Mouse (Mus musculus) kidney, adult 8-10 months (tissue): ENCODE measurements around the gene Bach1.
"Not testable (repeated sequence)": the region's sequence is repeated elsewhere in the genome, so short reads cannot be mapped to it uniquely, and the experiment has no call there.

Source experiments
- DNase-seq, 2 experiments: peaks; one replicate each; pipeline ENCODE4 v3.0.0; 2022

Bach1 gene

DNA sequence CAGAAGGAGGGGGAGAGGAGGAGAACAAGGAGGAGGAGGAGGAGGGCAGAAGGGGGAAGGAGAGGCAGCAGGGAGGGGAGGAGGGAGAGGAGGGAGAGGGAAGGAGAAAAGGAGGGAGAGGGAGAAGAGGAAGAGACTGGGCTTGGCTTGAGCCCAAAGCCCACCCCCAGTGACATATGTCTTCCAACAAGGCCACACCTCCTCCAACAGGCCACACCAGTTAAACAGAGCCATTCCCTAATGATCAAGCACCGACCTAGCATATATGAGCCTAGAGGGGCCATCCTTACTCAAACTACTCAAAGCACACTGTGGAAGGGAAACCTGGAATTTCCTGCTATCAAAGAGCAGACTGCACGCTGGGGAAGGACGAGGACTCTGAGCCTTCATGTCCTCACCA lies 16.9 kb upstream of the Bach1 start:
- no peak for DNase-seq

DNA sequence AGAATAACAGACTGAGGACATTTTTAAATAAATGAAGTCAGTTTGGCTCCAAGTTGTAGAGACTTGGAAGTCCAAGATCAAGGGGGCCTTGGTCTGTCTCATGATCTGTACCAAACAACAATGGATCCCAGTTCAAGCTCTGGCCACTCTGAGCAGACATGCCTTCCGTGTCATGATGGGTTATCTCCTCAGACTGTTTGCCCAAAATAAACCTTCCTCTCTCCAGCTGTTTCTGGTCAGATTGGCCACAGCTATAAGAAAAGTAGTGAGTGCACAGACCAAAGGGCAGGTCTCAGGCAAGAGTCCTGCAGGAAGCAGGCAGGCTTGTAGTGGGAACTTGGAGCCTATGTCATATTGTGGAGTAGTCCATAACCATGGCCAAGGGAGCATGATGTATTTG lies 12.3 kb upstream of the Bach1 start:
- DNase-seq: no peak

DNA sequence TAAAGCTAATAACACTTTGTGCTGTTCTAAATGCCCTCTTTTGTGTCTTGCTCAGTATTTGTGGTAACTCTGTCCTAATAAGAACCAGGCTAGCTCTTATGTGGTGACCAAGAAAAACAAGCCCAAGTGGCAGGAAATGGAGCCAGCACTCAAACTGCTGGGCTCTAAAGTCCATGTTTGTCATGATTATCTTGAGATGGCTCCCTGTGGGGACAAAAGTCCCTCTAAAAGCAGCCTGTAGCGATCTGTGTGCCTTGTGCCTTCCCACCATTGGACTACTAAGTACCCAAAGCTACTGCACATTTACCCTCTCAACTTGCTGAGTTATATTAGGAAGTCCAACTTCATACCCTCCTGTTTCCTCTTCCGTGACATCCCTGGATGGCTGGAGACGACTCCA lies 11.4 kb upstream of the Bach1 start:
- DNase-seq: no peak

DNA sequence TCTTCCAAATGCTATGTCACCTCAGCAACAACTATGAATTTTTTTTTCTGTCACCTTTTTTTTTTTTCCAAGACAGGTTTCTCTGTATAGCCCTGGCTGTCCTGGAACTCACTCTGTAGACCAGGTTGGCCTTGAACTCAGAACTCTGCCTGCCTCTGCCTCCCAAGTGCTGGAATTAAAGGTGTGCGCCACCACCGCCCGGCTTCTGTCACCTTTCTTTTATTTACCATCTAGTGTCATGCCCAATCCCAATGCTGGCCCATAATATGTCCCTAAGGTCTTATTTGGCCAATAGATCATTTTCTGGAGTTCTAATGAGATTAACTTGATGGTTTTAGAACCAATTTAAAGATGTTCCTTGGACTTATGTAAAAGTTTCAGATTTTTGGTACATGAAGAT lies 10.4 kb upstream of the Bach1 start:
- not testable (repeated sequence) for DNase-seq

DNA sequence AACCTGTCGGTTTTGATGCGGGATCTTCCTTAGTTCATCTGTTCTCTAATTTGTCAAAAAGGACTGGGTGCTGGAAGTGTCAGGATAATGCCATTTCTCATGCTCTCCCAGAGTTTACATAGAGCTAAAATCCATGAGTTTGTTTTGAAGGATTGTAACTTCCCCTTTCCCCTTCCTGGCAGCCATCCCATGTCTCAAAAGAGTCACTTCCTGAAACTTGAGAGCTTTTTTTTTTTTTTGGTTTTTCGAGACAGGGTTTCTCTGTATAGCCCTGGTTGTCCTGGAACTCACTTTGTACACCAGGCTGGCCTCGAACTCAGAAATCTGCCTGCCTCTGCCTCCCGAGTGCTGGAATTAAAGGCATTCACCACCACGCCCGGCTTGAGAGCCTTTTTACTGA lies 9.9 kb upstream of the Bach1 start:
- not testable (repeated sequence) for DNase-seq

DNA sequence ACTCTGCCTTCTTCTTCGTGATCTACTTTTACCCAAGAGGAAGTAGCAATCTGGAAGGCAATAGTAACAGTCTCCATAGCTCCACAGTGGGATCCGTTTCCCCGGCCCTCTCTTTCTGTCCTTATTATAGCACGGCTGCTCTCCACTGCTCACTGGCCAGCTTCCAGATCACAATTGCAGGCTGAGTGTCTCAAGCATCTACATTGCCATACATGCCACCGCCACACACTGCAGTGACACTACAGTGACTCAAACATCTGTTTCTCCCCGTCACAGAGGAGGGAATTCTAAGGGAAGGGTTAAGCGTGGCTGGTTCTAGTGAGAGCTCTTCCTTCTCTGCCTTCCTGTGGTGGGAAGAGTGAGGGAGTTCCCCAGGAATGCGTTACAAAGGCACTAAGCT lies 9.5 kb upstream of the Bach1 start:
- no peak for DNase-seq

DNA sequence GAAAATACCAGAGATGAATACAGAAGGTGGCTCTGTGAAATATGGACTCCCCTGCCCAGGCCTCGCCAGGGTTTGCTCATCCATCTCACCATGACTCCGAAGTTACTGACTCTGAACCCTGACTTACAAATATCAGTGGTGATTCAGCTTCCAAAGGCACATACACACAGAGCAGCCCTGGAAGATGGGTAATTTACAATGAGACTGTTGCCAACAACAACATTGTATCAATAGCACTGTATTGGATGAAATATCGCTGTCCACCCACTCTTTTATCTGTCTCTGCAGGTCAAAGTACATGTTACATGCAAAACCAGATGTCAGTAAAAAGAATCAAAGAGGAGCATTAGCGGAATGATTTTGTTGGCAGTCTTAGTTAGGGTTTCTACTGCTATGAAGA lies 8.2 kb upstream of the Bach1 start:
- DNase-seq: no peak

DNA sequence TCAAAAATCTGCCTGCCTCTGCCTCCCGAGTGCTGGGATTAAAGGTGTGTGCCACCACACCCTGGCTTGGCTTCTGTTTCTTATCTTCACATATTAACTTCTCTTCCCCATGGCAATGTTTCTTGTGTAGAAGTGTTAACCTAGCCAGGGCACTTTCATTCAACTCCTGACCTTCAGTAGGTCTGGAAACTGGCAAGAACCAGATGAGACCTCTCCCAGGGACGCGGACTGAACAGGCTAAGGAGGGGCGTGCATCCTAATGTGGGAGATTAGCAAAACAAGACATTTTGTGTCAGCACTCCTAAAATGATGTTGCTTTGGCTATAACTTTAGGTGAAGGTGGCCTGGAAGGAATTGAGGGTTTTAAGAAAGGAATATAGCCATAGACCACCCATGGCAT lies 7.6 kb upstream of the Bach1 start:
- DNase-seq: no peak

DNA sequence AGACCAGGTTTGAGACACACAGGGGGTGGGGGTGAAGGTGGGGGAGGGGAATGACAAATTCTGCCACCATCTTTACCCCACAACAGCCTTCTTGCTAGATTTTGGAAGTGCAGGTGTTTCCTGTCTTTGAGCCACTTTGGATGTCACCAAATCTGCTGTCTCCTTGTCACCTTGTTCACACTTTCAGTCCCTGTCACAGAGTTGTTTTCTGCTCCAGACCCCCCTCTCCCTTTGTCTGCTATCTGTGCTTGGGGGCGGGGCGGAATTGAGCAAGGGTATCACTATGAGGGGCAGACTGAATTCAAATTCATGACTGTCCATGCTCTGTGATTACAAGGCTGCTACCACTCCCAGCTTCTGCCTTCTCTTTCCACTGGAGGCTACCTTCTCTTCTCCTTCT lies 6.2 kb upstream of the Bach1 start:
- DNase-seq: no peak

DNA sequence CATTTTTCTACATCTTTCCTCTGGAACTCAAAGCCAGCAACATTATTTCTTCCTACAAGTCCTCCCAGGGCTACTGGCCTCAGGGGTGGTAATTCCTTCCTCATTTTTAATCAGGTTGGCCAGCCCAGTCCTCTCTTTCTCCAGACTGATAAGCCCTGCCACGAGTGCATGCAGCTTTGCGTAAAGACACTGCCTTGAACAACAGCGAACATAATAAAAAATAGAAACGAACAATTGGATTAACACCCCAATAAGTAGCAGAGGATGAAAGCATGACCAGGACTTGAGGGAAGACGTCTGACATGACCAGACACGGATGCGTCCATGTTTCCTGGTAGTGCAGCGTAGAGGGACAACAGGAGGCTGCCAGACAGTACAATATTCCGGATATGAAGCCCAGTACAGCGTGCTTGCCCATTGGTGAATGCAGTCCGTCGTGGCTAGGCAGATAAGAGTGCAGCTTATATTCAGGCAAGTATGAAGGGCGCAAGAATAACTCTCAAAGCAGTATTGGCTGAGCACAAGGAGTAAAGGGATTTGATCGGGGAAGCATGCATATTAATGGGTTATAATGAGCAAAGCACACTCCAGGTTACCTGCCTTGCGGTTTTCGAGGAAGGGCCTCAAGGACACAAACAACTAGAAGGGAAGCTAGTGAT lies 909 bp upstream of the Bach1 start:
- DNase-seq: no peak

DNA sequence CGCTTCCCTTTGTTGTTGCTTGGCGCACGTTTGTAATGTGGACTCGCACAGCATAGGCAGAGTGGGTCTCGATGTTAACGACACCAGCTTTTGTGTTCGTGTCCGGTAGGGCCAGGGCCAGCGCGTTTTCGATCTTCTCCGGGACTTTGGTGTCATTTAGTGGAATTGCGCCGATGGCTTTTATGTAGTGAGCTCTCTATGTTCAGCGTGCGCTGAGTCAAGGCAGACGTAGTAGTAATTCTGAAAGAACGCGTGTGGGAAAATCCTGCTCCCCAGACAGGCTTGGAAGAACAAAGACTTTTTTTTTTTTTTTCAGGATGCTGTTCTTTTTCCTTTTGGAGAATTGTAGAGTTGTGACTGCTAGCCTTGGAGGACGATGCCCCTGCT lies 554 bp downstream of the Bach1 start:
- peak; percentile 24 to 50 for DNase-seq

DNA sequence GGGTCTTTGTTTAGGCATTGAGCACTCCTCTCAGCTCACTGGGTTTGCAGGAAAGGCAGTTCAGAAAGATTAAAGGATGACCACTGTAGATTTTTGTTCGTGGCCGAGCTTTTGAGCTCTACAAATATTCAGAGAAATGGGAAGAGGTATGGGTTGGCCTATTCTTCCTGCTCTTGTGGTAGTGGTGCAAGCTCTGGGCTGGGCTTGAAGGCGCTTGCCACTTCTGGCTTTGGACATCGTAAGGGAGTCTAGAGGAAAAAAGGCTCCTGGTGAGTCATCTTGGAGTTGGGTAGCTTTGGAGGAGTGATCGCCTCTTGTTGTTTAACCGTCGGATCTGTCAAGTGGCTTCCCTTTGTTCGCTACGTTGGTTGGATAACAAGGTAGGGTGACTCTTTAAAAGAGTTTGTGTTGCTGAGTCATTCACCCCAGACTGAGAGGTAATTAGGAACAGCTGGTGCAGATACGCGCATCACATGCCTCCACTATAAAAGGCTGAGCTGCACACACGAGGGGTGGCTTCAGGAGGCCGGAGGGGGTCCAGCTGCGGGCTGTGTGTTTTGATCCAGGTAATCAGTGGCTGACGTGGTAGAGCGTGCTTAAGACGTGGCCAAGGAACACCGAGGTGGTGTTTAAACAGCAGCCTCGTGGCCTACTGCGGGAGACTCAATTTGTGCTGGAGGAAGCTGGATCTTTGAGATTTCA lies 1.1 kb downstream of the Bach1 start:
- peak; percentile 45 to 61 for DNase-seq

DNA sequence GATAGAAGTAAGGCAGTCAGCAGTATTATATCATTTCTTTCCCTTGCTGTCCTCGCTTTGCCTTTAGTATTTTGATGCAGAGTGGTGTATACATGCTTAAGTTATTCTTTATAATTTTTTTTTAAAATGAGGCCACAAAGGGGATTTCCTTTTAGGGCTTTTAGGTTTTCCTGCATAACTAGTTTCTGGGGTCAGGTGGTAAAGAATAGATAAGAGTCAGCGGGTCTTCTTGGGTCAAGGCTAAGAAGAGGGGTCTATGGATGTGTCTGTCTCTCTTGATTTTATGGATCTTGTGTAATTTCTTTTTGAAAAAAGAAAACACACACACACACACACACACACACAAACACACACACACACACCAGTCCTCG lies 1.6 kb downstream of the Bach1 start:
- no peak for DNase-seq

DNA sequence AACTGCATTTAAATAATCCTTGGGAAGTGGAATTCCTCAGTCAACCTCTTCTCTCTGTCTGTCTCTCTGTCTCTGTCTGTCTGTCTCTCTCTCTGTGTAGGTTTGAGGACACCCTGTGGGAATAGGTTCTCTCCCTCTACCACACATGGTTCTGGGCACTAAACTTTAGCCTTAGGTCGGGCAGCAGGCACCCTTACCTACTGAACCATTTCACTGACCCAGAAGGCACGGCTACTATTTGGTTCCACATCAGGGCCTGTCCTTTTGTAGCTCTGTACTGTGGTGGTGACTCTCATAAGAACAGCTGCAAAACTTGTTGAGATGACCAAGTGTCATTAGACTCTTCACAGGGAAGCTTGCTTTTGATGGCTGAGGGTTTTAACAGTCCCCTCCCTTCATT lies 3.1 kb downstream of the Bach1 start:
- peak; percentile 57 to 71 for DNase-seq

DNA sequence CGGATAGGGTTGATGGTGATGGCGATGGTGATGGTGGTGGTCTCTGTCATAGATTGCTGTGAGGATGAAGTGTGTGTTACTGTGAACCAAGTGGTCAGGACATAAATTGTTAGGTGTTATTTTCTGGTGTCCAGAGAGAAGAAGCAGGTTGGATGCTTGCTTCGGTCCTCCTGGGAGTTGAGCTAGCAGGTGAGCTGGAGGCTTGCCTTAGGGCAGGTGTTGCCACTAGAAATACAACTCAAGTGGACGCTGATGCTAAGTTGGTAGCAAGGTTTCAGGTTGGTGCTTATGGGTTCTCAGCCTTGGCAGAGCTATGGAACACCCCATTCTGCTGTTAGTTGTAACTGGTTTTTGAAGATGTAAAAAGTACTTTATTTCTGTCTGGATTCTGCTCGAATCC lies 4.1 kb downstream of the Bach1 start:
- DNase-seq: no peak

DNA sequence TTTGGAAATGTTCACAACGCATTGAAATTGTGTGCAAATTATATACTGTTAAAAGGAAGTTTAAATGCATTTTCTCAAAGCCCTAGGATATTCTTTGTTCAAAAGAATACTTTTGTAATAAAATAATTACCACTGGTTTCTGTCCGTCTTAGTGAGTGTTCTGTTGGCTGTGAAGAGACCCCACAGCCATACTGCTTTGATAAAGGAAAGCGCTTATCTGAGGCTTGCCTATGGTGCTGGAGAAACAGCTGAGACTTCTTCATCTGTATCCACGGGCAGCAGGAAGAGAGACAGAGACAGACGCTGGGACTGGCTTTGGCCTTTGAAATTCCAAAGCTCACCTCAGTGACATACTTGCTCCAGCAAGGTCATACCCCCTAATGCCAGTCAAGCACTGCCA lies 5.5 kb downstream of the Bach1 start:
- no peak for DNase-seq

DNA sequence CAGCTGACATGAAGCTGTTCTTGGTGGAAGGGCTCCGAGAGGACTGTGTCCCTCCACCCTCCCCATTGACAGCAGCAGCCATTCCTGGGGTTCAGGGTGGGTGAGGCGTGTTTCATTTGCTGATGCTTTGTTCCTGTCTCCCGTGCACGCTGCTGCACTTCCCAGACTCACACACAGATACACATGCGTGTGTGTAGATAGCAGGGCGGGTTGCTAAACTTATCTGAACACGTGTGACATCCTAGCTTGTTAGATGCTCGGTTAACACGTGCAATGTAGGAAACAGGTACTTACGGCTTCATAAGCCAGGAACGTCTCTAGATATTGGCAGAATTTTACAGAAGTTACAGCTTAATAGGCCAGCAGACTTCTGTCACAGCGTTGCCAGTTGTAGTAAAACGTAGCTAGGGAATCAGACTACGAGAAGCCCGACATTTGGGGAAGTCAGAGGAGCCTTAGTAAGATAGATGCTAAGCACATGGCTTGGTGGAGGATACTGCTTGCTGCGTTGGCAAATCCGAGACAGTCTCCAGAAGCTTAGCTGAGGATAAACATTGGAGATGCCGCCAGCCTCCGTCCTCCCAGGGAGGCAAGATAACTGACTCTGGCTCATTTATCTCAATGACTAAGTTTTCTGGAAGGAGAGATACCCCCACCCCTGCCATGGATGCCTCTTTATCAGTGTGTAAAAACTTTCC lies 7.3 kb downstream of the Bach1 start:
- DNase-seq: no peak

DNA sequence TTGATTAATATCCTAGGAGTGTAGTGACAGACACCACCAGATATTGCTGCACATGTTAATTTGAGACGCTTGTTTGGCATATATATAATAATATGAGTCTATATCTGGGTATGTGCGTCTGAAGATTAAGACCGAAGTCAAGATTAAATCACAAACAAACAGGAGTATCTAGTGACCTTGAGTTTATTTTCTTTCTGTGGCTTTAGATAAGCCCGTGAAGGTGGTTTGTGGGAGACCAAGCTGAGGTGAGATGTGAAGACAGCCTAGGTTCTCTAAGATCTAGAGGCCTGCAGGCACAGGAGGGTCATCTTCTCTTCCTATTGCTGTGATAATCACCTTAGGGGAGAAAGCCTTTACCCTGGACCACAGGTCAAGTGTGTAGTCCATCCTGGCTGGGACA lies 8.6 kb downstream of the Bach1 start:
- DNase-seq: no peak

DNA sequence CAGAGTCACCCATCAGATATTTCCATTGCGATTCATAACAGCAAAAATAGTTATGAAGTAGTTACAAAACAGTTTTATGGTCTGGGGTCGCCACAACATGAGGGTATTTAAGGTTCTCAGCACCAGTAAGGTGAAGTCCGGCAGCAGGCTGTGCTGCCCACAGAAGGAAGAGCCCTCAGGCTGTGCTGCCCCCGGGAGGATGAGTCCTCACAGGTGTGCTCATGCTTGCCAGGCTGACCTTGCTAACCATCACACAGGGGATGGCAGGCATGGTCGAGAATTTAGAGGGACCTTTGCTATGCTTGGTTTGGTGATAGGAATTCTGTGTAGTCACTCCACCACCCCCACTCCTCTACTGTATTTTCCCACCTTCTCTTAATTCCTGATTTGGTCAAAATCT lies 9.8 kb downstream of the Bach1 start:
- no peak for DNase-seq

DNA sequence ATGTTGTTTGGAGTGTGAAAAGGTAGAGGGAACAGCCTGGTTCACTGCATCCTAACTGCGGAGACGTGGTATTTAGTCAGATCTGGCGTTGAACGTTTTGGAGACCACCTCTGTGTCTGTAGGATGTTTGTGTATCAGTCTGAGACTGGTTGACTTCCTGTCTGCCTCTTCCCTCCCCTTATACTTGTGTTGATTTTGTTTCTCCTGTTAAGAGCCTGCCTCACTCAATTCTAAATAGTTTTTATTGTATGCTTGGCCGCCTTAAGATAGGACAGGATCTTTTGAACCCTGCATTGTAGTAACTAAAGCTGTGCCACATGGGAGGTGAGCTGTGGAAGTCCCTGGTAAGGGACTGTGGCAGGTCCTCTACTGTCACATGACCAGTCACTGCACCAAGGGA lies 10.4 kb downstream of the Bach1 start:
- DNase-seq: no peak

DNA sequence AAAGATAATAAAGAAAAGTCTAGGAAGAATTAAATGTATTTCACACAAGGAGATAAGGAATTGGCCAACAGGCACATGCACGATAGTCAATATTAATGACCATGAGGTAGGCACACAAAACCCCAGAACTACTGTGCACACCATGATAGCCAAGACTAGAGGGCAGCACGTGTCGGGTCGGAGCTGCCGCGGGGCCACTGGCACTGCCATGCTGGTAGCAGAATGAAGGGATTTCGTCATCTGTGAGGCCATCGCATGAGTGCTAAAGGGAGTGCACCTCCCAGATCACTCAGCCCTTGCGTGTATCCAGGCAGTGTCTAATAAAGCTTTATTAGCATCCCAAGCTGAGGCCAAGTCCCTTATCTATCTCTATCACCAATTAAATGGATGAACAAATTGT lies 11.2 kb downstream of the Bach1 start:
- no peak for DNase-seq

DNA sequence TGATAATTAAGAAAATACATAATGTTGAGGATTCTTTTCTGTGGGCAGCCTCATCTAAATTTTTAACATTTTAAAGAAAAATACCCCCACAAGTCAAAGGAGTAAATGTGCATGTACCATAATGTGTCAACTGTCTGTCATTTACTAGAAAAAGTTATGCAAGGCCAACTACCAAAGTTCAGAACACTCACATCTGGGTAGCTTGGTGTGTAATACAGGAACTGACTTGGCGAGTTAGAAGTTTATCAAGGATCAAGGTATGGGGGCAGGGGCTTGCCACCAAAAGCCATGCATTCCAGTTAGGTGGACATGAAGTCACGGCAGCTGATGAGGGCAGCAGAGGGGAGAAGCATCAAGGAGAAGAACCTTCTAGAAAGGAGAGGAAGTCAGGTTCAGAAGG lies 13.2 kb downstream of the Bach1 start:
- DNase-seq: no peak

DNA sequence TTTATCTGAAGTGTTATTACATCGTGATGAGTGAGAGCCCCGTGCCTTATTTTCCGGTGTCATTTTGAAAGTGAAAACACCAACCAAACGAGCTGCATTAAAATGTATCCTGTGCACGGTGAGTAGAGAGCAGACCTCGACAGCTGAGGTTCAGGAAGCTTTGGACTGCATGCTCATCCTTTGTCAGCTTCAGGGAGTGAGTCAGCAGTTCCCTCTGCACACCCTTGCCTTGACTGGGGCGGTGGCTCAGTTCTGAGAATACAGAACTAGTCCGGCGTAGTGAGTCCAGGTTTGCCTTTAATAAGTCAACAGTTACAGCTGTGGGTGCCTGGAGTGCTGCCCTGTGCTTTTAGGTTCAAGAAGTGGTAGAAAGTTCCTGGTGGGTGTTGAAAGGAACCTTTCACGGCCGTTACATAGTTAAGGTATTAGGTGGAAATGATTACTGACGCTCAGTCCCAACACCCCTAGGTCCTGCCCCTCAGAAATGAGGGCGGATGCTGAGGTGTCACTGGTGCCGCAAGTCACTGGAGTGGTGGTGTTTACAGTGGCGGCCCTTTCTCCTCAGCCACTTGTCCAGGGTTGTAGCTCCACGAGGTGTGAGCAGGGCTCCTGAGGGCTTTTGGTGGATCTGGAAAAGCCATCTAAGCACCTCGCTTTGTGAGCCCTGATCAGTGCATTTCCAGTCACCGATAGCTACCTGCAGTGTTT lies 14.4 kb downstream of the Bach1 start:
- DNase-seq: peak; percentile 81 to 84

DNA sequence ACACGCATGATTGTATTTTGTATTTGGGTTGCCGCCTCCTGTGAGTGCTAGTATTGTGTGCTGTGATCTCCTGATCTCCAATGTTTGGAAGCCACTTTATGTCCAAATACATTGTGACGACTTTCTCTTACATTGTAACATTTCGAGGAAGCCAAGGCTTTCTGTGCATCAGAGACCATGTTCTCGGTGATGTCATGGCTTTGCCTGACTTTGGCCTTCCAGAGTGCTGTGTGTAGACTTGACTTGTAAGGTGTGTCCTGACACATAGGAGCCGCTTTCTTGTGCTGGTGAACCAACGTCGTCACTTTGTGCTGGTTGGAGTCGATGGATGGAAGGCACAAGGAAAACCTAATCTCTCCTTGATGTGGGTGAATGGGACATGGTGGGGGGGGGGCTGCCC lies 15.8 kb downstream of the Bach1 start:
- no peak for DNase-seq
